Mouse (Mus musculus): Measurements from ENCODE around the gene Gm16405. TPM values are rescaled to one million over a fixed set of nuclear protein-coding genes. Genes with fewer than 3 reads are reported as not detected.
"Not testable (repeated sequence)": the region's sequence is repeated elsewhere in the genome, so short reads cannot be mapped to it uniquely, and the experiment has no call there.

Gm16405 gene
- not detected in 2 replicates for polyA plus RNA-seq (2012; rRNA removed)

DNA sequence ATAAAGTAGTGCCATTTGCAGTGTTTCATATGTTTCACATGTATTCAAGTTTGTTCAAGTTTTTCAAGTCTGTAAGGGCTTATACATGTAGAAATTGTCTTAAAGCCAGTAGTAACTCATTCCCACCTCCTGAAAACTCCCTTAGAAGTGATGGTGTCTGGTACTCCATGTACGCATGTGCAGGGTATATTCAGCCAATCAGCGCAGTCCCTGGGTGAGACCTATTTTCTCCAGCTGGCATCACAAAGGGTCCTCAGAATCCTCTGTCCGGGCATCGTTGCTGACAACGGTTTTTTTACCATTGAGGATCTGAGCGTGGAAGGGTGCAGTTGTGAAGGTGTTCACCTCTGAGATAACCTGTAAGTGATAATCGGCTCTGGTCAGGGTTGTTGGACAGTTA lies at the start of gene Gm16405:
Gm16405 (plus strand) TSS at position 301 of the 400 bp plus-strand sequence.
- H3K4me3 ChIP-seq (ENCODE audit: control insufficient read depth, insufficient read depth, low read length); H3K36me3 ChIP-seq (ENCODE audit: control insufficient read depth, insufficient read depth, low read length); H3K27ac ChIP-seq (ENCODE audit: control insufficient read depth, insufficient read depth, low read length); H3K27me3 ChIP-seq (ENCODE audit: control insufficient read depth, insufficient read depth, low read length); H3K4me1 ChIP-seq (replicated peaks; ENCODE audit: control insufficient read depth, insufficient read depth, low read length); DNase-seq: not testable (repeated sequence)
- no CpG with 5 or more reads among the region's 7 CpGs for WGBS

Other genes with a start within 250 kb of the Gm16405 start
- gene Gm16430, start 91.0 kb downstream of the Gm16405 start, polyA plus RNA-seq (2012; rRNA removed): not detected in 2 replicates

Data from thymus, adult 2 months (tissue).